Mouse (Mus musculus) lung, postnatal 0 days (tissue): ENCODE results near the gene Polr3e. TPM values are rescaled to one million over a fixed set of nuclear protein-coding genes. Genes with fewer than 3 reads are reported as not detected.

Experiments used
- ATAC-seq: fragments of 200-750 bp; cut with Nextera tagmentation; 2 replicates; pipeline ENCODE4 v1.8.0; 2017; ENCODE audit warnings: moderate library complexity
- DNase-seq: peaks from one replicate; pipeline ENCODE4 v3.0.0-alpha.2; 2016; ENCODE audit warnings: low spot score
- H3K27ac ChIP-seq: fragments of 300-500 bp; sonication (generic); 2 replicates; pipeline ENCODE4 v1.5.1; 2014; ENCODE audit warnings: antibody characterized with exemption, mild to moderate bottlenecking, low read length, mixed read lengths
- H3K27me3 ChIP-seq: fragments of 300-500 bp; sonication (generic); replicated peaks from 2 replicates; pipeline ENCODE4 v1.6.1; 2014; ENCODE audit warnings: low read length, mixed read lengths; ENCODE audit not compliant: insufficient read depth
- H3K36me3 ChIP-seq: fragments of 300-500 bp; sonication (generic); 2 replicates; pipeline ENCODE4 v1.6.1; 2014; ENCODE audit warnings: low read length, mixed read lengths; ENCODE audit not compliant: insufficient read depth
- H3K4me1 ChIP-seq: fragments of 300-500 bp; sonication (generic); 2 replicates; pipeline ENCODE4 v1.6.1; 2014; ENCODE audit warnings: antibody characterized with exemption, low read depth, low read length, mixed read lengths; ENCODE audit not compliant: insufficient read depth
- H3K4me2 ChIP-seq: fragments of 300-500 bp; sonication (generic); replicated peaks from 2 replicates; pipeline ENCODE4 v1.6.1; 2014; ENCODE audit warnings: low read depth, mild to moderate bottlenecking, low read length, moderate library complexity, mixed read lengths
- H3K4me3 ChIP-seq: fragments of 300-500 bp; sonication (generic); 2 replicates; pipeline ENCODE4 v1.5.1; 2014; ENCODE audit warnings: low read depth, low read length
- H3K9ac ChIP-seq: fragments of 300-500 bp; sonication (generic); replicated peaks from 2 replicates; pipeline ENCODE4 v1.6.1; 2014; ENCODE audit warnings: low read depth, mild to moderate bottlenecking
- H3K9me3 ChIP-seq: fragments of 300-500 bp; sonication (generic); 2 replicates; pipeline ENCODE4 v1.6.1; 2016; ENCODE audit warnings: low read length, mixed read lengths
- CTCF ChIP-seq: IDR thresholded peaks from 2 replicates; pipeline ENCODE4 v1.5.1; 2016; ENCODE audit warnings: antibody characterized with exemption, mild to moderate bottlenecking
- EP300 ChIP-seq: IDR thresholded peaks from 2 replicates; pipeline ENCODE4 v1.6.1; 2016; ENCODE audit warnings: antibody characterized with exemption, mild to moderate bottlenecking, control low read depth
- WGBS: fragments of 180-500 bp; shearing (Covaris S2); extraction: QIAGEN DNeasy Blood & Tissue Kit; methylation state at CpG from one replicate; pipeline ENCODE4 v1.1.7; 2014; 5-methylcytosine and 5-hydroxymethylcytosine counted together
- polyA plus RNA-seq: library from polyadenylated mRNA; unstranded; fragments of >200 nt; fragmentation: Nextera tagmentation; extraction: Ambion mirVana; gene quantifications from 2 replicates; pipeline ENCODE4 v1.2.1, GENCODE M21; 2015

Gene Polr3e
- polyA plus RNA-seq, 1 experiment from 2014 or later: 14.6 TPM

- peaks cover 4% of the 10 kb centered on the region; the same call in 1 of the 2 replicates for H3K4me1 ChIP-seq
- WGBS: 75% methylated on average over 4 of the region's 4 CpGs
- no peak for TF ChIP-seq EP300
- TF ChIP-seq CTCF: no peak
- no peak overlapping the region for H3K9ac ChIP-seq
- no peak for DNase-seq
- H3K4me3 ChIP-seq: no peak overlapping the region
- H3K9me3 ChIP-seq: no peaks in the 10 kb centered on the region
- no peaks in the 10 kb centered on the region for H3K36me3 ChIP-seq
- no peak for ATAC-seq
- no peak overlapping the region for H3K27ac ChIP-seq
- H3K27me3 ChIP-seq: no peaks in the 10 kb centered on the region
- H3K4me2 ChIP-seq: no peak overlapping the region
Observed at GRCm38 (mm10) chr7:120980041-120980440, 62.5 kb downstream of the Polr3e start.

DNA sequence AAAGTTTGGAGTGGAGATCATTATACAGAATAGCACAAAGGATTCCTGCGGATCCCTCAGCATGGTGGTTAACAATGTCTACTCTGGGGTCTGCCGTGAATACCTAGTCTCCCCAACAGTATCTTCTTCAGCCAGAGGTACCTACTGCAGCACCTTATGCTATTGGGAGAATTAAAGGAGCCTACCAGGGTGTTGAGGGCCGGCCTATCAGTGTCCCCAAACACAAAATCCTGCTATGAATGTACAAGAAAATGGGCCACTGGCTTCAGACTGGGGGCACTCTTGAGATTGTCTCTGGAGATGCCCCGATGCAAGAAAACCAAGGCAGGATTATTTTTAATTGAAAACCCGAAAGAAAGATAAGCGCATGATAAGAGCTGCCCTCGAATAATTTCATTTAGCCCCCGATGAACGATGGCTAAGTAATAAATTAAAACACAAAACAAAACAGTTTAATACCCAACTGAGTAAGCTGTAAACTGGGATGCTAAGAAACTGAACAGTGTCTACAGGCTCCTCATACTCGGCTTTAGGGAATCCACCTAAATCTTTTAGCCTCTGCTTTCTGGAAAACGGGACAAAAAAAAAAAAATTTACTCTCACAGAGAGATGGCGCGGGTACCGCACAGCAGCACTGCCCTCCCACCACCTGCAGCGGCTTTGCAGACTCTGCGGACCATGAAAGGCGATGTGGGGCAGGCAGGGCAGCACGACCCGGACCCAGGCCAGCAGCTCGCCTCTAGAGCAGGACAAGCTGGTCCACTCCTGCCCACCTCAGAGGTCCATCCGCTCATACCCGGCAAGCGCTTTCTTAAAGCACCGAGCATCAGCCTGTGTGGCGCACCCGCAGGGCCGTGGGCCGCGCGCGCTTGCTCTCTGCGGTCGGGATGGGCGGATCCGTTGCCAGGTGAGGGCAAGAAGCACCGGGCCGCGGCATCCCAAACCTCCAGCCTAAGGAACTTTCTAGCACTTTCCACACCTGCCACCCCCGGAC lies 63.7 kb downstream of the Polr3e start:
- Histone ChIP-seq H3K4me1 (peaks cover 2% of the 10 kb centered on the region; the same call in 1 of the 2 replicates), H3K9ac (peak overlapping the region; percentile 66), H3K27ac (no peak overlapping the region), H3K27me3 (no peaks in the 10 kb centered on the region), H3K4me3 (peak overlapping the region; percentile 73), H3K36me3 (no peaks in the 10 kb centered on the region), H3K9me3 (no peaks in the 10 kb centered on the region), H3K4me2 (peak overlapping the region; percentile 89)
- DNase-seq (peak; percentile 44), ATAC-seq (peak; percentile 13; the same call in 1 of the 2 replicates)
- TF ChIP-seq EP300: no peak
- no peak for TF ChIP-seq CTCF
- WGBS: 7% methylated on average over 39 of the region's 39 CpGs

DNA sequence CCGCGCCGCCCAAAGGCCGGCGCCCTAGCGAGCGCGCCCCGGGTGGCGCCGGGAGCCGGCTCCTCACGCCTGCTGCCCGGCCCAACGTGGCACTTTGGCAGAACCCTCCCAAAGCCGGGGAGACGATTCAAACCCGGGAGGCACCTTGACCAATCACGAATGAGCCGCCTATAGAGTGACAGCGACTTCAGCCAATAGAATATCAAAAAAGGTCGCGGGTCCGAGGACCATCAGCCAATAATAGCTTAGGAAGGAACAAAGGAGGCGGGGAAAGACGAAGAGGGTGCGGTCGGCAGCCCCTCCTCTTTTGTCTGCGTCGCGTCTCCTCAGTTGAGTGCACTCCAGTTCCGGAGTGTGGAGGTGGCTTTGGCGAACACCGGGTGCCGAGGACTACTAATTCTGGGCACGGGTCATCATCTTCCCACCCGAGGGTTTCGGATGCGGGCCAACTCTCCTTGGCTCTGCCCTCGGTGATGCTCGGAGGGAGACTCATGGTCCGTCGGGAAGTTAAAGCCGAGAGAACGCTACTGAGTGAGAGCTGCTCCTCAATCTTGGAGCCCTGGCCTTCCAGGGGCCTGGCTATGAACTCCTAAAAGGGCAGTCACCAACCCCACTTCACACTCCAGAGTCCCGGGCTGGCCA lies 64.8 kb downstream of the Polr3e start, which contains the start of the genes Cdr2 and Mfsd13b:
Gene Cdr2, minus strand, starts transcription at position 113 of the 642 bp plus-strand sequence.
Gene Mfsd13b, plus strand, starts transcription at position 310 of the 642 bp plus-strand sequence.
- Histone ChIP-seq H3K4me2 (peak within 1 kb of the TSS; percentile 89), H3K9me3 (no peaks in the 10 kb centered on the region), H3K4me1 (no peaks in the 10 kb centered on the region), H3K27me3 (no peaks in the 10 kb centered on the region), H3K4me3 (peak within 1 kb of the TSS; percentile 73), H3K27ac (peak within 1 kb of the TSS; percentile 60), H3K36me3 (no peaks in the 10 kb centered on the region), H3K9ac (peak within 1 kb of the TSS; percentile 66)
- DNase-seq (peak; percentile 96), ATAC-seq (peak; percentile 97)
- TF ChIP-seq EP300 (0 out of 2 replicates have a peak, but pooled peaks have one; percentile 62), CTCF (no peak)
- WGBS: 1% methylated on average over 45 of the region's 46 CpGs

DNA sequence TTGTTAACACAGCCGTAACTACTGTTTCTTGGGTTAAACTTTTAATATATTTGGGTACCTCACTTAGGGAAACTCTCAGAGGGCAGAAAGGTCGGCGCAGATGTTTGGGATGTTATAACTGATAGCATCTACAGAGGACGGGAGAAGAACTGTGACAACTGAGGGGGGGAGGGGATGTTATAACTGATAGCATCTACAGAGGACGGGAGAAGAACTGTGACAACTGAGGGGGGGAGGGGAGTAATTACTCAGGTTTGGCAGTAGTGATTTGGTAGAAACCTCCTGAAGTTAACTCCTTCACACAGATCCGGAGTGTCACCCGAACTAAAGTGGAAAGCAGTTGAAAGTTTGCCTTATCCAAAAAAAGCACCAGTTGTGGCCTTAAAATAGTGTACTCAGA lies 65.4 kb downstream of the Polr3e start:
- Histone ChIP-seq H3K9me3 (no peaks in the 10 kb centered on the region), H3K4me3 (peak overlapping the region; percentile 73), H3K27me3 (no peaks in the 10 kb centered on the region), H3K27ac (peak overlapping the region; percentile 60; the same call in 1 of the 2 replicates), H3K36me3 (no peaks in the 10 kb centered on the region), H3K4me2 (peak overlapping the region; percentile 89), H3K4me1 (no peaks in the 10 kb centered on the region), H3K9ac (peak overlapping the region; percentile 41)
- no peak for TF ChIP-seq CTCF
- TF ChIP-seq EP300: no peak
- DNase-seq (no peak), ATAC-seq (no peak)
- WGBS: 4% methylated on average over 7 of the region's 7 CpGs

DNA sequence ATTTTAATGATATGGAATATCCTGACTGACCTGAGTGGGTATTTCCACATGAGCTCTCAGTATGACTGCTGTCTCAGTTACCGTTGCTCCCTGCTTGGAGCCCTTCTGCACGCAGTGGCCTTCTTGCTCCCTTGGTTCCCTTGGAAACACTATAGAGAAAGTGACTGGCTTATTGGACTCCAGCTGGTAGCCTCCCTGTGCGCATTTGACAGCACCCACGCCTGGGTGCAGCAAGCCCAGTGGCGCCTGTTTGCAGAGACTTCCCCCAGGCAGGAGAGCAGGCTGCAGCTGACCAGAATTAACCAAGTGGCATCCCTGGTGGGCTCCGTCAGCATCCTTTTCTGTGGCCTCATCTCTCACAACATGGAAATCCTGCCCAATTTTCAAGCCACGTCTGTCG lies 73.6 kb downstream of the Polr3e start:
- no peak for DNase-seq
- Histone ChIP-seq H3K27me3 (no peaks in the 10 kb centered on the region), H3K4me3 (no peak overlapping the region), H3K4me2 (no peak overlapping the region), H3K9ac (no peak overlapping the region), H3K27ac (no peak overlapping the region), H3K36me3 (no peaks in the 10 kb centered on the region), H3K4me1 (no peaks in the 10 kb centered on the region), H3K9me3 (no peaks in the 10 kb centered on the region)
- TF ChIP-seq EP300: no peak
- no peak for TF ChIP-seq CTCF
- 72% methylated on average over 8 of the region's 8 CpGs for WGBS
- ATAC-seq: no peak

Other genes starting within 250 kb of the Polr3e start
- 0.24 and 0.31 TPM in 2 replicates for gene Pdzd9, start 247.4 kb upstream of the Polr3e start, polyA plus RNA-seq
- 13.1 and 13.2 TPM in 2 replicates for gene Mosmo, start 240.1 kb upstream of the Polr3e start, polyA plus RNA-seq
- 2.4 and 3.3 TPM in 2 replicates for gene Vwa3a, start 178.4 kb upstream of the Polr3e start, polyA plus RNA-seq
- gene Gm5737, start 105.4 kb upstream of the Polr3e start, polyA plus RNA-seq: not detected in 2 replicates
- gene Eef2k, start 74.9 kb upstream of the Polr3e start, polyA plus RNA-seq: 16.0 and 16.8 TPM in 2 replicates
- 8.4 and 8.9 TPM in 2 replicates for gene Cdr2, start 64.6 kb downstream of the Polr3e start, polyA plus RNA-seq
- gene Mfsd13b, start 64.8 kb downstream of the Polr3e start, polyA plus RNA-seq: 0.11 and 0.40 TPM in 2 replicates
- gene Mettl9, start 116.7 kb downstream of the Polr3e start, polyA plus RNA-seq: 69.7 and 73.9 TPM in 2 replicates
- 5.5 TPM in 2 replicates for gene Igsf6, start 156.8 kb downstream of the Polr3e start, polyA plus RNA-seq
- gene Otoa, start 163.9 kb downstream of the Polr3e start, polyA plus RNA-seq: 0.04 TPM in 2 replicates